In genomic region chr3:126570628-126571027, GRCm38 (mm10) we compare ENCODE assay signal across 17 mouse cellular contexts. TPM values are rescaled to one million over a fixed set of nuclear protein-coding genes. Genes with fewer than 3 reads are reported as not detected.
DNase-seq lines count a peak whose midpoint lies in the region; ATAC-seq lines count a peak whose summit lies in the region.
"Had no signal": no experiment of that assay in that cellular context is flagged by ENCODE, and none has a peak within 500 bp of the region (broad histone marks: within the 10 kb centered on the region; RNA-seq: fewer than 3 reads in every experiment).

No protein-coding gene starts in this region.

- 0 out of 2 replicates have a peak, but pooled peaks have one; percentile 25 for ATAC-seq in common myeloid progenitor, adult 5-6 weeks (replicated peaks; ENCODE audit: low read depth, poor library complexity, severe bottlenecking)
- ATAC-seq in inflammation-experienced regulatory T-cells, adult 6 months = peak; percentile 32
- ATAC-seq: forebrain, embryonic 16.5 days had no signal

- intact Hi-C loops in left cerebral cortex, postnatal 25 days (cut with DNase I) = no loop called here

- peak; percentile 5 for DNase-seq in 416B (ENCODE audit: low read depth)
- peak; percentile 86 for DNase-seq in Muller cell, postnatal 12 days (ENCODE audit: inconsistent ontology term)
- no peak for DNase-seq in frontal cortex, postnatal 10 days (ENCODE audit: low spot score in 2 of 2)
- no peak for DNase-seq in urinary bladder, postnatal 4 days (ENCODE audit: low spot score in 2 of 2)
- DNase-seq in heart, adult 8-10 months (ENCODE audit: low spot score) = no peak
- no peak for DNase-seq in left cerebral cortex, postnatal 25 days (ENCODE audit: low spot score in 2 of 2)
- DNase-seq: adrenal gland, postnatal 10 days; cerebellum, adult 11-12 months; cerebellum, adult 9-10 months; cerebellum, postnatal 36 days; gastrocnemius, postnatal 14 days; heart, postnatal 36 days; kidney, adult 18-20 months had no signal

RNA-seq across cellular contexts. Expression of gene Camk2d, which starts 25.5 kb away (rescaled TPM):
- total RNA-seq in common myeloid progenitor, adult 5-6 weeks (2017) = 16.1 and 31.6 TPM in 2 replicates
- polyA plus RNA-seq in inflammation-experienced regulatory T-cells, adult 6 months (2017; shearing (Covaris generic)) = 10 to 100 TPM; 57.4 to 90.2 (median 67.9) TPM
- total RNA-seq in heart, adult 8-10 months (2022) = 100 to 1,000 TPM; 135 to 156 (median 140) TPM
- total RNA-seq in left cerebral cortex, postnatal 25 days (2021) = 100 to 1,000 TPM; 174 to 178 TPM
- polyA plus RNA-seq: G1E had no signal

Comparison
In these comparisons a context has a peak if more than half of its experiments do, and no peak if none do; other contexts are left out.
1. DNase-seq: peak in 416B (single experiment) and Muller cell, postnatal 12 days (single experiment); none in frontal cortex, postnatal 10 days (0 of 2), urinary bladder, postnatal 4 days (0 of 2), heart, adult 8-10 months (single experiment) and left cerebral cortex, postnatal 25 days (0 of 2).